Mouse (Mus musculus): ENCODE measurements around the gene Olfr972.
"Not testable (repeated sequence)": the region's sequence is repeated elsewhere in the genome, so short reads cannot be mapped to it uniquely, and the experiment has no call there.

Gene Olfr972

DNA sequence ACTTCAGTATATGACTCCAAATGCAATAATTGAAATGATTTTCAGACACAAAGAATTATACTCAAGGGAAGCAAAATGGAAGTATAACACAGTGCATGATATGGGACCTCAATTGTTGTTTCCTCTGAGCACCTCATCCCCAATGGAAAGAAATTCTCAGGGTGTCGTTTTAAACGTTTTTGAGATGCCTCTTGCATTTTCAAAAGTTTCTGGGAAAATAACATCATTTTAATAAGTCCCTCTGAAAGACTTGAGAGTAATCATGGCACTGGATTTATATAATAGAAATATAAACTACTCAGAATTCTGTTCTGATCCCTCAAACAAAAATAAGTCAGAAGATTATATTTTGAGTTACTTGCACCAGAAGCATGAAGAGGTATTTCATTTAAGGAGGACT is at the start of gene Olfr972:
Gene Olfr972, plus strand, starts transcription at position 301 of the 400 bp plus-strand sequence.
- no peak for DNase-seq (ENCODE audit: low read depth, low spot score)

DNA sequence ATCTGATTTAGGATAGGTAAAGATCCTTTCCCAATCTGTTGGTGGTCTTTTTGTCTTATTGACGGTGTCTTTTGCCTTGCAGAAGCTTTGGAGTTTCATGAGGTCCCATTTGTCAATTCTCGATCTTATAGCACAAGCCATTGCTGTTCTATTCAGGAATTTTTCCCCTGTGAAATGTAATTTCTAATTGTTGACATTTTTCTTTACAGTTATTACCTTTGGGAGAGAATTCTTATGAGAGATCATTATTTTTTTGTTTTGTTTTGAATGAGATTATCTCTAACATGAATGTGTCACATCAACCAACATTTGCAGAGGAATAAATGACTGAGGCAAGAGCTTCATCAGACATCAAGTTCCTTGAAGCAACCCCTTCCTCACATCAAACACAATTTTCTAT is 29.6 kb upstream of the Olfr972 start, which contains the start of gene Olfr971:
Gene Olfr971, plus strand, starts transcription at position 301 of the 400 bp plus-strand sequence.
- DNase-seq (ENCODE audit: low read depth, low spot score) = not testable (repeated sequence)

DNA sequence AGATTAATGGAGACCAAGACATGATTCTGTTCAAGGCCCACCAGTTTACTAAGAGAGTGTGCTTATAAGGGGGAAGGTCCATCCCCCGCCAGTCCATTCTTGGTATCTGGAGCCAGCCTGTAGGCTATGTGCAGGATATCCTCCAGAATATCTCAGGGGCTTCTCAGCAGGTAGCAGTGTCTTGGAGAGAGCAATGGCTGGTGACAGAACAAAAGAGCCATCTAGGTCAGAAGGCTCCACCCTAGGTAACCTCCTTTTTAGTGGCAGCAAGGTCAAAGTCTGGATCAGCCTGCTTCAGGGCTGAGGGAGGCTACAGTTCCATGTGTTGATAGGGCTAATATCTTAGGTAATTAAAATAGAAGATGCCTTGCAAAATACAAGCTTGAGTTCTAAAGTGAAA is 5.8 kb downstream of the Olfr972 start:
- not testable (repeated sequence) for DNase-seq (ENCODE audit: low read depth, low spot score)

DNA sequence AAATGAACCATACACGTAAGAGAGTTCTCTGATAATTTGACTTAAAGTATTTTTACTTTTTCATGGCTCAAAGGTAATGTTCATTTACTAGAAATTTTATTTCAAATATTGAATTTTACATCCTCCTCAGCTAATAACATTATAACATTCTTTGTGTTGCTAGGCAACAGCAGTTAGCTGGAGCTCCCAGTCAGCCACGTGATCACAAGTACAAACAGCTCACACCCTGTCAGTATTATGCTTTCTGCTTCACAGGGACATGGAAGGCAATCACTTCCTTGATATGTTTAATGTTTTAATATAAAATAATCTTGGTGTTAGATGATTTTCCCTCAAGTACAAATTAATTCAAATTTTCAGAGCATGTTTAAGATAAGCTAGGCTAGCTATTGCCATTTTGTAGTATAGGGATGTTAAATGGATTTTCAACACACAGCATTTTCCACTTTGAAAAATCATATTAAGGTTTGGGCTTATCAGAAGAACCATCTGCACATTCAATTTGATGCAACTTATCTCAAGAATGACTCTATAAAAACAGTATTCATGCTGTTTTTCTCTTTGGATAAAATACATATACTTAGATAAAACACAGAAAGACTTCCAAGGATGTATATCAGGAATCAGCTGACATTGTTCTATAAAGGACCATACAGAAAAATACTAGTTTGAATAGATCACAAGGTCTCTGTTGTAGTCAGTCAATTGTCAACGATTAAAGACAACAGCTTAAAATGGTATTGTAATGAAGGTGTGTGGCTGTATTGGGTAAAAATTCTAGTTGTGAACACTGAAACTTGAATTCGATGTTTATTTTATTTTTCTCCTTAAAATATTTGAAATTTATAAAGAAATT is 11.5 kb downstream of the Olfr972 start:
- DNase-seq (ENCODE audit: low read depth, low spot score) = not testable (repeated sequence)

DNA sequence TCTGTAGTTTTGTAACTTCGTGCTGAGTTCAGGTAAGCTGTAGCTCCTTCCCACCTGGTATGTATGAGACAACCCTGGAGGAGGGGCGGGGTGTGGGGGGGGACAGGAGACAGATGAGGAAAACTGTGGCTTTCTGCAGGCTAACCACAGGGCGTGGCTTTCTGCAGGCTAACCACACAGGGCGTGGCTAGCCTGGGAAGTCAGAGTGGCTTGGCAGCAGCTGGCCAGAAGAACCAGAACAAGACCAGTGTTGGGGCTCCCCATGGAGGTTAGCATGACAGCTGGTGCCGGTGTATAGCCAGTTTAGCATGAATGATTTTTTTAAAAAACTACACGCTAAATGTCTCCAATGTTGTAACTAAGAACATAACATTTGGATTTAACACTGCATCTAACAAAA is 38.9 kb downstream of the Olfr972 start:
- DNase-seq (ENCODE audit: low read depth, low spot score) = no peak

DNA sequence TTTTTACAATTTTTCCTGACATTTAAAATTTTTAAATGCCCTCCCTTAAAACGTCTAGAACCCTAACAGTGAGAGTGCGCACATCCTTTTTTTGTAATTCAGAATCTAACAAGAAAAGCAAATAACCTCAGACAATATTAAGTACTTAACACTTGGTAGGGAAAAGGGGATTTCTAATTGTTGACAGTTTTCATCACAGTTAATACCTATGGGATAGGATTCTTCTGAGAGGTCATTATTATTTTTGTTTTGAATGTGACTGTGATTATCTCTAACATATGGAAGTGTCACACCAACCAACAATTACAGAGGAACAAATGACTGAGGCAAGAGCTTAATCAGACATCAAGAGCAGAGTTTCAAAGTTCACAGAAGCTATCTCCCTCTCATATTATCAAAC is 40.8 kb downstream of the Olfr972 start, which contains the start of gene Olfr229:
Gene Olfr229, plus strand, starts transcription at position 301 of the 400 bp plus-strand sequence.
- DNase-seq (ENCODE audit: low read depth, low spot score) = no peak

DNA sequence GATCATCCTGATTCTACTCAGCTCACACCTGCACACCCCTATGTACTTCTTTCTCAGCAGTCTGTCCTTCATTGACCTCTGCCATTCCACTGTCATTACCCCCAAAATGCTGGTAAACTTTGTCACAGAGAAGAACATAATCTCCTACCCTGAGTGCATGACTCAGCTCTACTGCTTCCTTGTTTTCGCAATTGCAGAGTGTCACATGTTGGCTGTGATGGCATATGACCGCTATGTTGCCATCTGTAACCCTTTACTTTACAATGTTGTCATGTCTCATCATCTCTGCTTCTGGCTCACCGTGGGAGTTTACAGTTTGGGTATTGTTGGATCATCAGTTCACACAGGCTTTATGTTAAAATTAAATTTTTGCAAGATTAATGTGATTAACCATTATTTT is 43.7 kb downstream of the Olfr972 start:
- DNase-seq (ENCODE audit: low read depth, low spot score) = no peak
